Mouse (Mus musculus) intestine, embryonic 15.5 days (tissue): ENCODE measurements around the gene Tek. TPM values are rescaled to one million over a fixed set of nuclear protein-coding genes. Genes with fewer than 3 reads are reported as not detected.
"Not testable (repeated sequence)": the region's sequence is repeated elsewhere in the genome, so short reads cannot be mapped to it uniquely, and the experiment has no call there.

ENCODE experiments used
- ATAC-seq: fragments of 200-750 bp; cut with Nextera tagmentation; 2 replicates; pipeline ENCODE4 v1.8.0; 2017; ENCODE audit warnings: moderate TSS enrichment, moderate library complexity
- H3K27ac ChIP-seq: fragments of 300-500 bp; sonication (generic); 2 replicates; pipeline ENCODE4 v1.5.1; 2015; ENCODE audit warnings: mild to moderate bottlenecking, inconsistent platforms
- H3K27me3 ChIP-seq: fragments of 300-500 bp; sonication (generic); replicated peaks from 2 replicates; pipeline ENCODE4 v1.6.1; 2015; ENCODE audit warnings: inconsistent platforms
- H3K36me3 ChIP-seq: fragments of 300-500 bp; sonication (generic); 2 replicates; pipeline ENCODE4 v1.6.1; 2015; ENCODE audit warnings: inconsistent platforms
- H3K4me1 ChIP-seq: fragments of 300-500 bp; sonication (generic); replicated peaks from 2 replicates; pipeline ENCODE4 v1.6.1; 2015; ENCODE audit warnings: inconsistent platforms
- H3K4me2 ChIP-seq: fragments of 300-500 bp; sonication (generic); replicated peaks from 2 replicates; pipeline ENCODE4 v1.6.1; 2015; ENCODE audit warnings: mild to moderate bottlenecking, inconsistent platforms
- H3K4me3 ChIP-seq: fragments of 300-500 bp; sonication (generic); replicated peaks from 2 replicates; pipeline ENCODE4 v1.5.1; 2015; ENCODE audit warnings: inconsistent platforms
- H3K9ac ChIP-seq: fragments of 300-500 bp; sonication (generic); 2 replicates; pipeline ENCODE4 v1.6.1; 2015; ENCODE audit warnings: inconsistent platforms
- H3K9me3 ChIP-seq: fragments of 300-500 bp; sonication (generic); 2 replicates; pipeline ENCODE4 v1.6.1; 2016; ENCODE audit warnings: inconsistent platforms
- WGBS: fragments of 180-500 bp; shearing (Covaris S2); methylation state at CpG from one replicate; pipeline ENCODE4 v1.1.7; 2015; 5-methylcytosine and 5-hydroxymethylcytosine counted together
- polyA plus RNA-seq: library from polyadenylated mRNA; unstranded; fragments of >200 nt; fragmentation: Nextera tagmentation; extraction: Ambion mirVana; gene quantifications from 2 replicates; pipeline ENCODE4 v1.2.1, GENCODE M21; 2015

Gene Tek
- 10.7 and 11.5 TPM in 2 replicates for polyA plus RNA-seq

GRCm38 (mm10) chr4:94738838-94739731 is at the start of gene Tek:
Gene Tek (plus strand): TSS chr4:94739289.
- no peaks in the 10 kb centered on the region; the same call in 1 of the 2 replicates for H3K4me1 ChIP-seq
- no peak within 1 kb of the TSS for H3K9ac ChIP-seq
- ATAC-seq: peak; percentile 31; the same call in 1 of the 2 replicates
- no peaks in the 10 kb centered on the region for H3K9me3 ChIP-seq
- H3K36me3 ChIP-seq: no peaks in the 10 kb centered on the region
- H3K27ac ChIP-seq: peak within 1 kb of the TSS; percentile 20; the same call in 1 of the 2 replicates
- H3K27me3 ChIP-seq: no peaks in the 10 kb centered on the region
- H3K4me2 ChIP-seq: peak within 1 kb of the TSS; percentile 36
- 42% methylated on average over 16 of the region's 16 CpGs for WGBS
- peak within 1 kb of the TSS; percentile 5 for H3K4me3 ChIP-seq

GRCm38 (mm10) chr4:94689804-94690203 is 49.3 kb upstream of the Tek start:
- not testable (repeated sequence) for H3K4me1 ChIP-seq, H3K27me3 ChIP-seq, H3K9ac ChIP-seq, H3K4me2 ChIP-seq, H3K27ac ChIP-seq, H3K9me3 ChIP-seq, H3K4me3 ChIP-seq, ATAC-seq, H3K36me3 ChIP-seq
- 89% methylated on average over 2 of the region's 2 CpGs for WGBS

- no peak overlapping the region for H3K4me3 ChIP-seq
These were observed 48.0 kb upstream of the Tek start for GRCm38 (mm10) chr4:94691078-94691477.

GRCm38 (mm10) chr4:94692175-94692574 is 46.9 kb upstream of the Tek start:
- Histone ChIP-seq H3K4me2 (no peak overlapping the region), H3K9me3 (no peaks in the 10 kb centered on the region), H3K27ac (no peak overlapping the region), H3K4me1 (no peaks in the 10 kb centered on the region), H3K27me3 (no peaks in the 10 kb centered on the region), H3K36me3 (no peaks in the 10 kb centered on the region), H3K4me3 (no peak overlapping the region), H3K9ac (no peak overlapping the region)
- WGBS: 81% methylated on average over 2 of the region's 2 CpGs
- no peak for ATAC-seq

More at GRCm38 (mm10) chr4:94691078-94691477, 48.0 kb upstream of the Tek start:
- no peaks in the 10 kb centered on the region for H3K4me1 ChIP-seq
- WGBS: 80% methylated on average over 4 of the region's 4 CpGs
- H3K9ac ChIP-seq: no peak overlapping the region
- no peaks in the 10 kb centered on the region for H3K9me3 ChIP-seq
- no peak for ATAC-seq
- no peak overlapping the region for H3K27ac ChIP-seq
- H3K36me3 ChIP-seq: no peaks in the 10 kb centered on the region
- no peak overlapping the region for H3K4me2 ChIP-seq
- no peaks in the 10 kb centered on the region for H3K27me3 ChIP-seq

GRCm38 (mm10) chr4:94696368-94696767 is 42.7 kb upstream of the Tek start:
- Histone ChIP-seq H3K9me3 (no peaks in the 10 kb centered on the region), H3K4me1 (no peaks in the 10 kb centered on the region), H3K4me2 (no peak overlapping the region), H3K4me3 (no peak overlapping the region), H3K36me3 (no peaks in the 10 kb centered on the region), H3K27me3 (no peaks in the 10 kb centered on the region), H3K9ac (no peak overlapping the region), H3K27ac (no peak overlapping the region)
- ATAC-seq: no peak
- 36% methylated on average over 3 of the region's 3 CpGs for WGBS

- Histone ChIP-seq H3K4me2 (no peak overlapping the region), H3K9me3 (no peaks in the 10 kb centered on the region), H3K27ac (no peak overlapping the region), H3K9ac (no peak overlapping the region), H3K27me3 (no peaks in the 10 kb centered on the region), H3K4me1 (no peaks in the 10 kb centered on the region), H3K4me3 (no peak overlapping the region), H3K36me3 (no peaks in the 10 kb centered on the region)
- 89% methylated on average over 2 of the region's 2 CpGs for WGBS
- no peak for ATAC-seq
These were observed 28.1 kb upstream of the Tek start for GRCm38 (mm10) chr4:94711002-94711401.

- H3K4me3 ChIP-seq: no peak overlapping the region
- H3K27me3 ChIP-seq: no peaks in the 10 kb centered on the region
- H3K9me3 ChIP-seq: no peaks in the 10 kb centered on the region
- no peak overlapping the region for H3K9ac ChIP-seq
- H3K4me2 ChIP-seq: no peak overlapping the region
- H3K27ac ChIP-seq: no peak overlapping the region
- WGBS: 72% methylated on average over 4 of the region's 4 CpGs
- no peak for ATAC-seq
- no peaks in the 10 kb centered on the region for H3K4me1 ChIP-seq
- H3K36me3 ChIP-seq: no peaks in the 10 kb centered on the region
These were observed 27.7 kb upstream of the Tek start for GRCm38 (mm10) chr4:94711426-94711825.

- Histone ChIP-seq H3K27ac (no peak overlapping the region), H3K4me3 (no peak overlapping the region), H3K4me2 (no peak overlapping the region), H3K36me3 (no peaks in the 10 kb centered on the region), H3K9ac (no peak overlapping the region), H3K4me1 (no peaks in the 10 kb centered on the region), H3K27me3 (no peaks in the 10 kb centered on the region), H3K9me3 (no peaks in the 10 kb centered on the region)
- ATAC-seq: no peak
These were observed 25.3 kb upstream of the Tek start for GRCm38 (mm10) chr4:94713741-94714140.

GRCm38 (mm10) chr4:94715166-94715565 is 23.9 kb upstream of the Tek start:
- Histone ChIP-seq H3K27ac (no peak overlapping the region), H3K4me1 (no peaks in the 10 kb centered on the region), H3K9ac (no peak overlapping the region), H3K36me3 (no peaks in the 10 kb centered on the region), H3K4me3 (no peak overlapping the region), H3K4me2 (no peak overlapping the region), H3K9me3 (no peaks in the 10 kb centered on the region), H3K27me3 (no peaks in the 10 kb centered on the region)
- no peak for ATAC-seq
- WGBS: 36% methylated on average over 6 of the region's 6 CpGs

GRCm38 (mm10) chr4:94725799-94726198 is 13.3 kb upstream of the Tek start:
- H3K9me3 ChIP-seq: no peaks in the 10 kb centered on the region
- ATAC-seq: peak; percentile 28; the same call in 1 of the 2 replicates
- no peak overlapping the region for H3K9ac ChIP-seq
- H3K4me2 ChIP-seq: no peak overlapping the region
- no peak overlapping the region for H3K27ac ChIP-seq
- no peaks in the 10 kb centered on the region for H3K27me3 ChIP-seq
- H3K4me3 ChIP-seq: no peak overlapping the region
- 70% methylated on average over 4 of the region's 4 CpGs for WGBS
- H3K4me1 ChIP-seq: no peaks in the 10 kb centered on the region
- no peaks in the 10 kb centered on the region for H3K36me3 ChIP-seq

GRCm38 (mm10) chr4:94732721-94733120 is 6.4 kb upstream of the Tek start:
- Histone ChIP-seq H3K4me2 (no peak overlapping the region), H3K27me3 (no peaks in the 10 kb centered on the region), H3K36me3 (no peaks in the 10 kb centered on the region), H3K9me3 (no peaks in the 10 kb centered on the region), H3K4me1 (no peaks in the 10 kb centered on the region), H3K4me3 (no peak overlapping the region), H3K27ac (no peak overlapping the region), H3K9ac (no peak overlapping the region)
- ATAC-seq: no peak

GRCm38 (mm10) chr4:94737326-94738295 is 1.5 kb upstream of the Tek start:
- no peaks in the 10 kb centered on the region for H3K27me3 ChIP-seq
- no peaks in the 10 kb centered on the region; the same call in 1 of the 2 replicates for H3K4me1 ChIP-seq
- H3K27ac ChIP-seq: no peak overlapping the region
- no peak overlapping the region for H3K4me2 ChIP-seq
- 52% methylated on average over 5 of the region's 5 CpGs for WGBS
- no peak overlapping the region for H3K9ac ChIP-seq
- no peaks in the 10 kb centered on the region for H3K9me3 ChIP-seq
- H3K4me3 ChIP-seq: no peak overlapping the region
- no peaks in the 10 kb centered on the region for H3K36me3 ChIP-seq
- no peak for ATAC-seq
